Mouse (Mus musculus): Measurements from ENCODE around the gene Jade2. TPM values are rescaled to one million over a fixed set of nuclear protein-coding genes. Genes with fewer than 3 reads are reported as not detected.

Jade2 gene
- total RNA-seq, 2 experiments from 2014 or later, result 14.5 to 15.0 TPM

DNA sequence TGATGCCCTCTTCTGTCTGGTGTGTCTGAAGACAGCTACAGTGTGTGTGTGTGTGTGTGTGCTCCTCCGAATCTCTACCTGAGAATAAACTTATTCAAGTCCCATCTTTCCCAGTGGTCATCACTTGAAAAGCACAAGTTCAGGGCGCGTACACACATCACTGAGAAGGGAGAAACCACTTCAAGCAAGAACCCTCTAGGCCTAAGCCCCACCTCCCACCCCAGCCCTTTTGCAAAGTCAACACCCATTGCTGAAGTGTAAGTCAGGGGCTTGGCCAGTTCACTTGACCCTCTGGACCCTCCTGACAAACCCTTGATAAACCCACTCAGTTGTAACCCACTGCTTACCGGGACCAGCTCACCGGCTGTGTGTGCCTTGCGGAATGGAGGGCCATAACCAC, 20.9 kb downstream of the Jade2 start:
- DNase-seq (ENCODE audit: low spot score in 2 of 2), result no peak

DNA sequence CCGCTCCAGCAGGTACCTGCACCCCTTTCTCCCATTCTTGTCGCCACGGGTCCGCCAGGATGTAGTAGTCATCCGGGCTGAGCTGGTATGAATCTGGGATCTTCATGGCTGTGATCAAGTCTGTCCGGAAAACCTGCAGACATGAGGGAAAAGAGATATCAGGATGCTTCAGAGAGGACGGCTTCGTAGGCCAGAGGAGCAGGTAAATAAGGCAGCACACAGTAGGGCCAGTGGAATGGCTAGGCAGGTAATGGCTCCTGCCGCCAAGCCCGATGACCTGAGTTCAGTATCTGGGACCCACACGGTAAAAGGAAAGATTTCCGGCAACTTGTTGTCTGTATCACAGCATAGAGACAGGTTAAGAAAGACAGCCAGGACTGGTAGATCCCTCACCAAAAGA, 21.9 kb downstream of the Jade2 start:
- DNase-seq (ENCODE audit: low spot score in 2 of 2), result no peak

DNA sequence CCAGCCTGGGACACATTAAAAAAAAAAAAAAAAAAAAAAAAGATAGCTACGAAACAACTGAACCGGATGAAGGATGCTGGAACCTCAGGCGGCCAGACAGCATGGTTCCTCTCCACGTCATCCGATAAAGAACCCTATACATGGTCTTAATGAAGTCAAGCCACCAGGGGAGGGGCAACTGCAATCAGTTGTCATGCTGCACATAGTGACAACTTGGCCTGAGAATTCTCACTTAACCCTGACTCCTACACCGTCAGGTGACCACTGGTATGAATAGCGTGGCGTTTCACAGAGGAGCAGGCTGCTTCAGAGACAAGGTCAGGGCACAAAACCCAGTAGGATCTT, 23.4 kb downstream of the Jade2 start:
- DNase-seq (ENCODE audit: low spot score in 2 of 2), result no peak

- DNase-seq (ENCODE audit: low spot score in 2 of 2), result no peak
Observed at GRCm38 (mm10) chr11:51833393-51834066, 23.9 kb downstream of the Jade2 start.

DNA sequence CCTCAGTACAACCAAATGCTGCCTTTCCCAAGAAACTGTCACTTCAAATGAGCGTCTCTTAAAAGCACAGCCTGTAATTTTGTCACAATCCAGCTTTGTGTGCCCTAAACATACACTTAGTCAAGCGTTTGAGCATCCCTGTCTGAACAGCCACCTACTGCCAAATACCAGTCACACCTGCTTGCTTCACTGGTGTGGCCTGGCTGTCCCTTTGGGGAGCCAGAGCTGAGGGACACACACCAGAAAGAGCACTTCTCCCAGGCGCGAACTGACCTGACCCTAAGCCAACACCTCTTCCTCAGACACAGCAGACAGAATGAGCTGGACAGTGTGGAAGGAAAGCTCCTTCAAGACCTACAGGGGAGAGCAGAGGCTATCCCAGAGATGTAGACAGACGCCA, 24.5 kb downstream of the Jade2 start:
- DNase-seq (ENCODE audit: low spot score in 2 of 2), result no peak

- DNase-seq (ENCODE audit: low spot score in 2 of 2), result peak in 1 of 2 experiments; percentile 18
Observed at GRCm38 (mm10) chr11:51831962-51832909, 25.2 kb downstream of the Jade2 start.

- DNase-seq (ENCODE audit: low spot score in 2 of 2), result no peak
Observed at GRCm38 (mm10) chr11:51824867-51825424, 32.5 kb downstream of the Jade2 start.

GRCm38 (mm10) chr11:51823963-51824753, 33.3 kb downstream of the Jade2 start:
- no peak for DNase-seq (ENCODE audit: low spot score in 2 of 2)

- DNase-seq (ENCODE audit: low spot score in 2 of 2), result no peak
Observed at GRCm38 (mm10) chr11:51823271-51823670, 34.2 kb downstream of the Jade2 start.

- DNase-seq (ENCODE audit: low spot score in 2 of 2), result no peak
Observed at GRCm38 (mm10) chr11:51822736-51823135, 34.7 kb downstream of the Jade2 start.

- peak; percentile 47 to 62 for DNase-seq (ENCODE audit: low spot score in 2 of 2)
Observed at GRCm38 (mm10) chr11:51820861-51821260, 36.6 kb downstream of the Jade2 start.

- no peak for DNase-seq (ENCODE audit: low spot score in 2 of 2)
Observed at GRCm38 (mm10) chr11:51819964-51820363, 37.5 kb downstream of the Jade2 start.

DNA sequence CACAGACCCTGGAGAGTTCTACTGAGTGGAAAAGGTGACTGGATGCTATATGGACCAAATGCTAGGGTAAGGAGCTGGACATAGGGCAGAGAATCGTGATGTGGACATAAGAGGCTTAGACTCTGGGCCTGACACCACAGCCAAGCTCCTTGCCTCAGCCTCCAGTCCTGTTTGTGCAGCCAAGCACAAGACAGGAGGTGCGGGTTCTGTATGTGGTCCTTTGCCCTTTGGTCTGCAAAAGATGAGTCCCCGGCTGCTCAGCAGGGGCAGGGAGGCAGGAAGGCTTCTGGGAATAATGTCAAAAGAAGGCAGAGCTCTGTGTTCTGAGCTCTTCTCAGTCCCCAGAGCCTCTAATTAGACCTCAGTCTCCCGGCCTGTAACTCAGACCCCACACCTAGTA, 38.6 kb downstream of the Jade2 start:
- no peak for DNase-seq (ENCODE audit: low spot score in 2 of 2)

- peak; percentile 80 to 89 for DNase-seq (ENCODE audit: low spot score in 2 of 2)
Observed at GRCm38 (mm10) chr11:51817756-51818155, 39.7 kb downstream of the Jade2 start.

- DNase-seq (ENCODE audit: low spot score in 2 of 2), result no peak
Observed at GRCm38 (mm10) chr11:51812022-51812546, 45.4 kb downstream of the Jade2 start.

DNA sequence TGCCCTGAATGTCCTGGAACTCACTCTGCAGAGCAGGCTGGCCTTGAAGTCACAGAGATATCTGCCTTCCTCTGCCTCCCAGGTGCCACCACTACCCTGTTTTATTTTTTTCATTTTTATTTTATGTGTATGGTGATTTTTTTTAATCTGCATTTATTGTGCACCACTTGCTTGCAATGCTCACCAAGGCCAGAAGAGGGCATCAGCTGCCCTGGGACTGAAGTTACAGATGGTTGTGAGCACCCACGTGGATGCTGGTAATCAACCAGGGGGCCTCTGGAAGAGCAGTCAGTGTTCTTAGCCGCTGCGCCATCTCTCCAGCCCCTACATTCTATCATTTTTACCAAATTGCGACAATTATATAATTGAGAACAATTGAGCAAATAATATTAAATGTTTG, 46.2 kb downstream of the Jade2 start:
- no peak for DNase-seq (ENCODE audit: low spot score in 2 of 2)

- peak in 1 of 2 experiments; percentile 68 for DNase-seq (ENCODE audit: low spot score in 2 of 2)
Observed at GRCm38 (mm10) chr11:51809632-51810224, 47.7 kb downstream of the Jade2 start.

GRCm38 (mm10) chr11:51807108-51807879, 50.2 kb downstream of the Jade2 start:
- no peak for DNase-seq (ENCODE audit: low spot score in 2 of 2)

GRCm38 (mm10) chr11:51805221-51805981, 52.1 kb downstream of the Jade2 start:
- DNase-seq (ENCODE audit: low spot score in 2 of 2), result peak; percentile 49 to 84
